Mouse (Mus musculus) embryonic facial prominence, embryonic 11.5 days (tissue): ENCODE measurements at regions not wholly inside any gene's neighbourhood (a gene's known extent, or its start where the extent isn't known, plus 50 kb on each side); places are given as distances from the start of the nearest gene placed in this dataset.

Experiments
- ATAC-seq: fragments of 200-750 bp; cut with Nextera tagmentation; replicated peaks from 2 replicates; pipeline ENCODE4 v1.8.0; 2017; ENCODE audit warnings: low read depth; ENCODE audit not compliant: insufficient number of reproducible peaks, low FRiP score, low TSS enrichment
- DNase-seq: peaks from one replicate; pipeline ENCODE4 v3.0.0-alpha.2; 2015; ENCODE audit warnings: low spot score
- H3K27ac ChIP-seq: fragments of 300-500 bp; sonication (generic); replicated peaks from 2 replicates; pipeline ENCODE4 v1.5.1; 2014; ENCODE audit warnings: mild to moderate bottlenecking, low read depth, low read length, control low read depth
- H3K27me3 ChIP-seq: fragments of 300-500 bp; sonication (generic); 2 replicates; pipeline ENCODE4 v1.6.1; 2014; ENCODE audit warnings: mild to moderate bottlenecking, low read length, moderate library complexity, mixed read lengths; ENCODE audit not compliant: control insufficient read depth, insufficient read depth
- H3K36me3 ChIP-seq: fragments of 300-500 bp; sonication (generic); replicated peaks from 2 replicates; pipeline ENCODE4 v1.6.1; 2014; ENCODE audit warnings: low read depth, mild to moderate bottlenecking, low read length, moderate library complexity, mixed read lengths; ENCODE audit not compliant: control insufficient read depth, insufficient read depth
- H3K4me1 ChIP-seq: fragments of 300-500 bp; sonication (generic); 2 replicates; pipeline ENCODE4 v1.6.1; 2014; ENCODE audit warnings: low read length, mixed read lengths; ENCODE audit not compliant: control insufficient read depth, insufficient read depth
- H3K4me2 ChIP-seq: fragments of 300-500 bp; sonication (generic); 2 replicates; pipeline ENCODE4 v1.6.1; 2014; ENCODE audit warnings: low read depth, mild to moderate bottlenecking, control low read depth, low read length, moderate library complexity
- H3K4me3 ChIP-seq: fragments of 300-500 bp; sonication (generic); 2 replicates; pipeline ENCODE4 v1.5.1; 2014; ENCODE audit warnings: low read depth, low read length, control low read depth
- H3K9ac ChIP-seq: fragments of 300-500 bp; sonication (generic); replicated peaks from 2 replicates; pipeline ENCODE4 v1.6.1; 2014; ENCODE audit warnings: mild to moderate bottlenecking, control low read depth, low read length
- H3K9me3 ChIP-seq: fragments of 300-500 bp; sonication (generic); replicated peaks from 2 replicates; pipeline ENCODE4 v1.6.1; 2016; ENCODE audit warnings: mild to moderate bottlenecking, low read length, inconsistent platforms, mixed read lengths; ENCODE audit not compliant: control insufficient read depth
- WGBS: fragments of 180-500 bp; shearing (Covaris S2); extraction: QIAGEN DNeasy Blood & Tissue Kit; methylation state at CpG from one replicate; pipeline ENCODE4 v1.1.7; 2014; 5-methylcytosine and 5-hydroxymethylcytosine counted together

GRCm38 (mm10) chr3:9373896-9374295 is 236.0 kb downstream of the Zfp704 start:
- Histone ChIP-seq H3K4me1 (no peaks in the 10 kb centered on the region), H3K27me3 (no peaks in the 10 kb centered on the region), H3K36me3 (no peaks in the 10 kb centered on the region), H3K9me3 (no peaks in the 10 kb centered on the region), H3K4me3 (no peak overlapping the region), H3K27ac (no peak overlapping the region), H3K4me2 (no peak overlapping the region), H3K9ac (no peak overlapping the region)
- DNase-seq (no peak), ATAC-seq (no peak)
- WGBS: 75% methylated on average over 1 of the region's 1 CpGs

GRCm38 (mm10) chr3:9370096-9370495 is 239.8 kb downstream of the Zfp704 start:
- DNase-seq: no peak
- H3K9me3 ChIP-seq: no peaks in the 10 kb centered on the region
- WGBS: 83% methylated on average over 2 of the region's 2 CpGs
- no peaks in the 10 kb centered on the region for H3K4me1 ChIP-seq
- no peak overlapping the region for H3K27ac ChIP-seq
- no peak overlapping the region for H3K4me3 ChIP-seq
- no peak overlapping the region for H3K9ac ChIP-seq
- no peaks in the 10 kb centered on the region for H3K36me3 ChIP-seq
- ATAC-seq: no peak
- no peaks in the 10 kb centered on the region for H3K27me3 ChIP-seq
- H3K4me2 ChIP-seq: no peak overlapping the region

GRCm38 (mm10) chr3:9365791-9366190 is 244.1 kb downstream of the Zfp704 start:
- WGBS: 84% methylated on average over 9 of the region's 9 CpGs
- Histone ChIP-seq H3K4me1 (no peaks in the 10 kb centered on the region), H3K9me3 (no peaks in the 10 kb centered on the region)

GRCm38 (mm10) chr3:9359186-9359585 is 250.7 kb downstream of the Zfp704 start:
- no peaks in the 10 kb centered on the region for H3K27me3 ChIP-seq
- no peak overlapping the region for H3K27ac ChIP-seq
- ATAC-seq (no peak), DNase-seq (no peak)
- H3K9ac ChIP-seq: no peak overlapping the region
- no peak overlapping the region for H3K4me3 ChIP-seq
- no peaks in the 10 kb centered on the region for H3K9me3 ChIP-seq
- no peaks in the 10 kb centered on the region for H3K36me3 ChIP-seq
- WGBS: 91% methylated on average over 8 of the region's 8 CpGs
- H3K4me1 ChIP-seq: no peaks in the 10 kb centered on the region
- no peak overlapping the region for H3K4me2 ChIP-seq

More at GRCm38 (mm10) chr3:9365791-9366190, 244.1 kb downstream of the Zfp704 start:
- Histone ChIP-seq H3K4me2 (no peak overlapping the region), H3K36me3 (no peaks in the 10 kb centered on the region), H3K4me3 (no peak overlapping the region), H3K9ac (no peak overlapping the region), H3K27me3 (no peaks in the 10 kb centered on the region), H3K27ac (no peak overlapping the region)
- ATAC-seq (no peak), DNase-seq (no peak)

GRCm38 (mm10) chr3:9358111-9358510 is 251.8 kb downstream of the Zfp704 start:
- WGBS: 69% methylated on average over 12 of the region's 12 CpGs
- no peak for ATAC-seq
- H3K9ac ChIP-seq: no peak overlapping the region

GRCm38 (mm10) chr3:9357639-9358038 is 252.2 kb downstream of the Zfp704 start:
- H3K27ac ChIP-seq: no peak overlapping the region
- H3K4me1 ChIP-seq: no peaks in the 10 kb centered on the region
- ATAC-seq (no peak), DNase-seq (no peak)
- H3K27me3 ChIP-seq: no peaks in the 10 kb centered on the region
- no peak overlapping the region for H3K4me2 ChIP-seq
- no peaks in the 10 kb centered on the region for H3K9me3 ChIP-seq
- no peaks in the 10 kb centered on the region for H3K36me3 ChIP-seq
- H3K9ac ChIP-seq: no peak overlapping the region
- 90% methylated on average over 2 of the region's 2 CpGs for WGBS
- no peak overlapping the region for H3K4me3 ChIP-seq

More at GRCm38 (mm10) chr3:9358111-9358510, 251.8 kb downstream of the Zfp704 start:
- no peak overlapping the region for H3K4me3 ChIP-seq
- no peaks in the 10 kb centered on the region for H3K36me3 ChIP-seq
- no peaks in the 10 kb centered on the region for H3K9me3 ChIP-seq
- H3K27ac ChIP-seq: no peak overlapping the region
- no peaks in the 10 kb centered on the region for H3K4me1 ChIP-seq
- no peak for DNase-seq
- H3K27me3 ChIP-seq: no peaks in the 10 kb centered on the region
- no peak overlapping the region for H3K4me2 ChIP-seq

- H3K4me1 ChIP-seq: no peaks in the 10 kb centered on the region
- no peak overlapping the region for H3K27ac ChIP-seq
- no peak overlapping the region for H3K4me3 ChIP-seq
- no peak overlapping the region for H3K4me2 ChIP-seq
- H3K36me3 ChIP-seq: no peaks in the 10 kb centered on the region
- ATAC-seq (no peak), DNase-seq (no peak)
- H3K27me3 ChIP-seq: no peaks in the 10 kb centered on the region
- WGBS: 55% methylated on average over 4 of the region's 4 CpGs
- H3K9me3 ChIP-seq: no peaks in the 10 kb centered on the region
- H3K9ac ChIP-seq: no peak overlapping the region
Observed at GRCm38 (mm10) chr3:9355875-9356274, 254.0 kb downstream of the Zfp704 start.

GRCm38 (mm10) chr3:9354756-9355155 is 255.1 kb downstream of the Zfp704 start:
- Histone ChIP-seq H3K27me3 (no peaks in the 10 kb centered on the region), H3K4me2 (no peak overlapping the region), H3K4me1 (no peaks in the 10 kb centered on the region), H3K36me3 (no peaks in the 10 kb centered on the region), H3K27ac (no peak overlapping the region), H3K4me3 (no peak overlapping the region), H3K9me3 (no peaks in the 10 kb centered on the region), H3K9ac (no peak overlapping the region)
- DNase-seq (no peak), ATAC-seq (no peak)
- WGBS: 84% methylated on average over 11 of the region's 11 CpGs
